ENCODE assay signal across 13 mouse cellular contexts in genomic region chr8:46414874-46415273, GRCm38 (mm10). TPM values are rescaled to one million over a fixed set of nuclear protein-coding genes. Genes with fewer than 3 reads are reported as not detected.
DNase-seq lines count a peak whose midpoint lies in the region; ATAC-seq and TF ChIP-seq lines count a peak whose summit lies in the region.
"Had no signal": no experiment of that assay in that cellular context is flagged by ENCODE, and none has a peak within 500 bp of the region (broad histone marks: within the 10 kb centered on the region; RNA-seq: fewer than 3 reads in every experiment).

No protein-coding gene starts in this region.

- peak; percentile 17 to 24 for DNase-seq in cerebellum, postnatal 14 days
- DNase-seq in cerebellum, adult 9-11 months = no peak
- peak; percentile 53 for DNase-seq in MN1 (ENCODE audit: low spot score)
- peak; percentile 82 for DNase-seq in gastrocnemius, adult 2 months
- DNase-seq in right cerebral cortex, postnatal 14 days = no peak
- DNase-seq in T-cell, adult 2 months (ENCODE audit: low spot score) = no peak
- DNase-seq in left cerebral cortex, adult 11 months (ENCODE audit: low spot score) = no peak
- DNase-seq: retina, postnatal 1 day; thymus, postnatal 14 days had no signal

- WGBS in heart, embryonic 12.5 days = 30% methylated on average over 6 of the region's 6 CpGs

- H3K4me3 ChIP-seq in gastrocnemius, adult 2 months = no peak overlapping the region
- H3K4me3 ChIP-seq in heart, embryonic 12.5 days = no peak overlapping the region
- H3K4me3 ChIP-seq: embryonic facial prominence, embryonic 13.5 days; forebrain, embryonic 12.5 days; intestine, embryonic 15.5 days had no signal

- no peaks in the 10 kb centered on the region for H3K27me3 ChIP-seq in heart, embryonic 12.5 days (replicated peaks)
- H3K27me3 ChIP-seq: embryonic facial prominence, embryonic 13.5 days; forebrain, embryonic 12.5 days; intestine, embryonic 15.5 days had no signal

- no peak overlapping the region for H3K4me2 ChIP-seq in heart, embryonic 12.5 days
- H3K4me2 ChIP-seq: embryonic facial prominence, embryonic 13.5 days; forebrain, embryonic 12.5 days; intestine, embryonic 15.5 days had no signal

- peaks cover 6% of the 10 kb centered on the region; the same call in 1 of the 2 replicates for H3K9me3 ChIP-seq in heart, embryonic 12.5 days (replicated peaks)
- H3K9me3 ChIP-seq: embryonic facial prominence, embryonic 13.5 days; forebrain, embryonic 12.5 days; intestine, embryonic 15.5 days had no signal

- H3K4me1 ChIP-seq in heart, embryonic 12.5 days (replicated peaks) = 0 out of 2 replicates have a peak, but pooled peaks cover 3% of the 10 kb centered on the region
- H3K4me1 ChIP-seq: embryonic facial prominence, embryonic 13.5 days; forebrain, embryonic 12.5 days; intestine, embryonic 15.5 days had no signal

- intact Hi-C loops in gastrocnemius, adult 2 months (cut with DNase I) = loop anchor here (2.0 kb wide), 1 partner anchor 56 kb away; the partner anchor contains the start of gene Acsl1

- H3K9ac ChIP-seq in heart, embryonic 12.5 days = no peak overlapping the region
- H3K9ac ChIP-seq: embryonic facial prominence, embryonic 13.5 days; forebrain, embryonic 12.5 days; intestine, embryonic 15.5 days had no signal

- no peak for TF ChIP-seq CTCF in gastrocnemius, adult 2 months (IDR thresholded peaks at IDR 0.05)

- ATAC-seq in heart, embryonic 12.5 days (ENCODE audit: insufficient number of reproducible peaks, low FRiP score) = no peak
- ATAC-seq: intestine, embryonic 15.5 days had no signal

- peak overlapping the region; percentile 84 for H3K27ac ChIP-seq in gastrocnemius, adult 2 months
- H3K27ac ChIP-seq in heart, embryonic 12.5 days (ENCODE audit: poor library complexity, severe bottlenecking) = peak overlapping the region; percentile 80
- H3K27ac ChIP-seq: embryonic facial prominence, embryonic 13.5 days; forebrain, embryonic 12.5 days; intestine, embryonic 15.5 days had no signal

- H3K36me3 ChIP-seq in heart, embryonic 12.5 days = no peaks in the 10 kb centered on the region
- H3K36me3 ChIP-seq: embryonic facial prominence, embryonic 13.5 days; forebrain, embryonic 12.5 days; intestine, embryonic 15.5 days had no signal

RNA-seq across cellular contexts. Expression of gene Acsl1, which starts 56.0 kb away (rescaled TPM):
- 100 to 1,000 TPM; 224 to 367 TPM for total RNA-seq in gastrocnemius, adult 2 months (2021)
- polyA plus RNA-seq in heart, embryonic 12.5 days (2016; fragmentation: Nextera tagmentation; extraction: Ambion mirVana) = 23.3 and 24.5 TPM in 2 replicates

Comparison
In these comparisons a context has a peak if more than half of its experiments do, and no peak if none do; other contexts are left out.
1. DNase-seq: peak in cerebellum, postnatal 14 days (2 of 2), MN1 (single experiment) and gastrocnemius, adult 2 months (single experiment); none in cerebellum, adult 9-11 months (single experiment), right cerebral cortex, postnatal 14 days (single experiment), T-cell, adult 2 months (single experiment) and left cerebral cortex, adult 11 months (single experiment).